Mouse (Mus musculus): ENCODE results near the gene Uba1.
A peak's percentile ranks its signal among the peaks of the same experiment; 100 is the strongest.

The Uba1 gene

GRCm38 (mm10) chrX:20658026-20658652, at the start of gene Uba1:
Gene Uba1, plus strand, starts transcription at chrX:20658326.
- peak; percentile 36 for DNase-seq (ENCODE audit: low read depth, low spot score)

DNA sequence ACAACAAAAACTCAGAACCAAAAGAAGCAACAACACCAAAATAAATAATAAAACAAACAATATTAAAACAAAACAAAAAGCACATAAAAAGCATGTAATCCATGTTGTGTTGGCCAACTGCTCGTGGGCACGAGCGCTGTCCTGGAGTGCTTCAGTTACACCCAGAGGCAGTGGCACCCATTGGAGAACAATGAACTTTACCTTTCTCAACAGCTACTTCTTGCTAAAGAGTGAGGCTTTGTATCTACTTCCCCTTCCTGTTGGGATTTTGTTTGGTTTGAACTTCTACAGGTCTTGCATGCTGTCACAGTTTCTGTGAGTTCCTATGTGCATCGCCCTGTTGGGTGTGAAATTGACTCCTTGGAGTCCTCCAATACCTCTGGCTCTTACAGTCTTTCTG, 49.6 kb upstream of the Uba1 start:
- DNase-seq (ENCODE audit: low read depth, low spot score), result no peak

GRCm38 (mm10) chrX:20616861-20617175, 41.3 kb upstream of the Uba1 start:
- no peak for DNase-seq (ENCODE audit: low read depth, low spot score)

- peak; percentile 72 for DNase-seq (ENCODE audit: low read depth, low spot score)
Measured at GRCm38 (mm10) chrX:20617176-20617902, 40.8 kb upstream of the Uba1 start, which contains the start of the genes Rbm10 and Ndufb11. Gene Rbm10, plus strand, starts transcription at chrX:20617503. Gene Ndufb11, minus strand, starts transcription at chrX:20617619.

- peak; percentile 10 for DNase-seq (ENCODE audit: low read depth, low spot score)
Measured at GRCm38 (mm10) chrX:20617903-20618399, 40.2 kb upstream of the Uba1 start.

DNA sequence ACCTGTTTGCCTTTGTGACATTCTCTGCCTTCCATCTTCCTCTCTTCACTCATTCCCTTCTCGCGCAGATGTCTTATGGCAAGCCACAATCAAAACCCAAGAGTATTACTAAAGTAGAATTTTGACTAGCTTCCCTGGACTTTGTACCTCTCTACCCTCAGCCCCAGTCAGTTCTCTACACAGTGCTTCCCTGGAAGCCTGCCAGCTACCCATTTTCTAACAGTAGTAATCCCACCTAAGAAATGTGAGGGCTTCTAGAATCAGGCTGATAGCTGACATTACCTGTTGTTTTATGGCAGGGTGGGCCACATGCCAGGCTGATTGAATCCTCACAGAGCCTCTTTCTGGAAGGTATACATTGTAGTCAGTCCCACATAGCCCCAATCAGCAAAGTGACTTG, 20.0 kb upstream of the Uba1 start:
- no peak for DNase-seq (ENCODE audit: low read depth, low spot score)

- DNase-seq (ENCODE audit: low read depth, low spot score), result no peak
Measured at GRCm38 (mm10) chrX:20644780-20645179, 13.3 kb upstream of the Uba1 start.

GRCm38 (mm10) chrX:20657593-20657992, 533 bp upstream of the Uba1 start:
- DNase-seq (ENCODE audit: low read depth, low spot score), result no peak

GRCm38 (mm10) chrX:20658891-20659406, 823 bp downstream of the Uba1 start:
- no peak for DNase-seq (ENCODE audit: low read depth, low spot score)

GRCm38 (mm10) chrX:20662317-20662715, 4.2 kb downstream of the Uba1 start:
- DNase-seq (ENCODE audit: low read depth, low spot score), result no peak

GRCm38 (mm10) chrX:20662716-20663443, 4.8 kb downstream of the Uba1 start:
- peak; percentile 78 for DNase-seq (ENCODE audit: low read depth, low spot score)

DNA sequence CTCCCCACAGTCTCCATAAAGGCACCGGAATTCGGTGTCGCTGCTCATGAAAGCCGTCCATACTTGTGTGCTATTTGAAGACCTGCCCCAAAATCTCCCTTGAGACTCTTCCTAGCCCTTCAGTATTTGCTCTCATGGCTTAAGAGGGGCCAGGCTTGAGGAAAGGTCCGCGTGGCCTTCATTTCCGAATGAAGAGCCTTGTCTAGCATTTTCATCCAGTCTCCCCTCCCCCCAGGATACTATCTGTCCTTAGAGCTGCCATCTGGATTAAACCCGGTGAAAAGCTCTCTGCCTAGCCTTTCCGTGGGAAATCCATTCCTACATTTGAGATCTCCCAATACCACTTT, 5.3 kb downstream of the Uba1 start:
- no peak for DNase-seq (ENCODE audit: low read depth, low spot score)

- DNase-seq (ENCODE audit: low read depth, low spot score), result peak; percentile 91
Measured at GRCm38 (mm10) chrX:20687519-20688067, 29.5 kb downstream of the Uba1 start, which contains the start of gene Cdk16. Gene Cdk16, plus strand, starts transcription at chrX:20687954.

DNA sequence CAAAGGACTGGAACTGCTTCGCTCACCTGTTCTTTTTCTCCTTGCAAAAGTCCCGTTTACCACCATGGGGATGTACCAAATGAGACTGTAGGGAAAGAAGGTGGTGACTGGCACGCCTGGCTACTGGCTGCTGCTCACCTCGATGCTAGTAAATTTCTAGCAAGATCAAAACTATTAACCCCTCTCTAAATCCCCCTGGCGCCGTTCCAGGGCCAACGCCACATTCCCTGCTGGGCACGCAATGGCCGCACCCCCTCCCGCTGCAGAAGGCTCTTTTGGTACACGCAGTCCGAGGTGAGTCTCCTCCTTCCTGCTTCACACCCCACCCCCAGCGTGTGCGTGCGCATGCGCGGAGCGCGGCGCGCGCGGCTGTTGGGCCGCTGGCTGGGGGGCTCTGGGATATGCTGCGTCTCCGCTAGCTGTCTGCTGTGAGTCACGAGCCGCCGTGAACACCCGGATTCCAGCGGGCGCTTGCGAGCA, 30.0 kb downstream of the Uba1 start:
- peak; percentile 84 for DNase-seq (ENCODE audit: low read depth, low spot score)

DNA sequence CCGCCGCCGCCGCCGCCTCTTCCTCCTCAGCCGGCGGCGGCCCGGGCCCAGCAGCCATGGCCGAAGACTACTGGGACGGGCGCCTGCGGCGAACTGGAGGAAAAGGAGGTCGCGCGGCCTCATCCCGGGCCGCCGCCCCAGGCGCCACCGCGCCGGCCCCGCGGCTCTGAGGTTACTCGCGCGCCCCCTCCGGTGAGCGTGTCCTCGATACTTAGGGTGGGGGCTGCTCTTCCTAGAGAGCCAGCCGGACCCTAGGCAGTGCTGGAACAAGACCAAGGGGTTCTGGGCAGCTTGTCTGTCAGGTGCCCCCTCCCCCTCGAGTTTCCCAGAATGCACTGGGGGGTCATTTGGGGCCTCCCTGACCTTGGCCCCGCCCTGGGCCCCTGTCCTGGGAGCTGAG, 30.5 kb downstream of the Uba1 start:
- DNase-seq (ENCODE audit: low read depth, low spot score), result peak; percentile 43

- no peak for DNase-seq (ENCODE audit: low read depth, low spot score)
Measured at GRCm38 (mm10) chrX:20691566-20691965, 33.4 kb downstream of the Uba1 start.

DNA sequence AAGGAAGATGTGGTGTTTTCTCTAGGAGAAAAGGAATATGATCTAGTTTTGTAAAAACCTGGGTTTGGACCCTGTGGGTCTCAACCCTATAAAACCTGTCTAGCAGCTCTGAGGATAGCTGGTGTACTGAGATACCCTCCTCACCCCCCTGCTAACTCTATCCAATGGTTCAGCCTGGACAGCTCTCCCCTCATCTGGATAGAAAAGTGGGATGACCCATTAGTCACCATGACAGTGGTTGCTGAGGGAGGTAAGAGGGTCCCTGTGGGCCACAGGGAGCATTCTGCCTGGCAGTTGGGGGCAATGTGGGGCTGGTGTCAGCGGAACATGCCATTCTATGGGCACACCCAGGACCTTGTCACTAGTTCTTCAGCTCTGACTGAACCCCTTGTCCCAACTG, 34.5 kb downstream of the Uba1 start:
- DNase-seq (ENCODE audit: low read depth, low spot score), result no peak

GRCm38 (mm10) chrX:20695842-20696241, 37.7 kb downstream of the Uba1 start:
- DNase-seq (ENCODE audit: low read depth, low spot score), result no peak

- no peak for DNase-seq (ENCODE audit: low read depth, low spot score)
Measured at GRCm38 (mm10) chrX:20703741-20704290, 45.7 kb downstream of the Uba1 start, which contains the start of gene Usp11. Gene Usp11, plus strand, starts transcription at chrX:20703906.

DNA sequence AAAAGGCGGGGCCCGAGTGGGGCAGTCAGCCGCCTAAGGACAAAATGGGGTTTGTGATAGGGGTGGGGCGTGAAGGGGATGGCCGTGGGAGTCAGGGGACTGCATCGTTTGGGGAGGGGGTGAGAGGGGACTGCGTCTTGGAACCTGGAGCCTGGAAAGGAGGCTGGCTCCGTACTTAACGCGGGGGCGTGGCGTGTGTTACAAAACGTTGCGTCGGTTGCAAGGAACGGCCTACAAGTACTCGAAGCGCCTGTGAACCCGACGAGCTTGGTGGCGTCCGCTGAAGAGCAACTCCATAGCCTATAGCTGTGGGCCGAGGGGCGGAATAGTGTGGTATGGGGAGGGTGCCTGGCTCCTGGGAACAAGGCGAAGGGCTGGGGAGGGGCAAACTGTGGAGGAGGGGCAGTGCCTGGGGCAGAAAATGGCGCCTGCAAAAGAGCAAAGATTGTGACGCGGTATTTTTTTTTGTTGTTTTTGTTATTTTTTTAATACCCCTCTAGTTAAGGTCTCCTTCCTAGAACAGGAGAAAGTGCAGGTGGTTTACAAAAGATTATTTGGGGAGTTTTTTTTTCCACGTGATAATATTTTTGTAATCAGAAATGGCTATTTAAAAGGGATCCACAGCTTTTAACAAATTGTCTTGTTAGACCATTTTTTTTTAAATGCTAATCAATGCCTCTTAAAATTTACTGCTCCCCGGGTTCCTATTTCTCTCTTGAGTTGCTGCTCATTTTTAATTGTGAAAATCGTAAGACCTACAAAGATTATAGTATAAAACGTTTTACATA, 46.4 kb downstream of the Uba1 start:
- DNase-seq (ENCODE audit: low read depth, low spot score), result peak; percentile 68

- DNase-seq (ENCODE audit: low read depth, low spot score), result no peak
Measured at GRCm38 (mm10) chrX:20705083-20705402, 46.9 kb downstream of the Uba1 start.
